Mouse (Mus musculus) kidney, postnatal 0 days (tissue): ENCODE results near the gene Agpat4. TPM values are rescaled to one million over a fixed set of nuclear protein-coding genes. Genes with fewer than 3 reads are reported as not detected.

ENCODE experiments used
- ATAC-seq: fragments of 200-750 bp; cut with Nextera tagmentation; replicated peaks from 2 replicates; pipeline ENCODE4 v1.8.0; 2017; ENCODE audit warnings: low read depth, moderate number of reproducible peaks, moderate TSS enrichment, moderate library complexity; ENCODE audit not compliant: low FRiP score
- DNase-seq: peaks from one replicate; pipeline ENCODE4 v3.0.0-alpha.2; 2016; ENCODE audit warnings: low spot score
- H3K27ac ChIP-seq: fragments of 300-500 bp; sonication (generic); 2 replicates; pipeline ENCODE4 v1.5.1; 2014; ENCODE audit warnings: mild to moderate bottlenecking
- H3K27me3 ChIP-seq: fragments of 300-500 bp; sonication (generic); 2 replicates; pipeline ENCODE4 v1.6.1; 2014; ENCODE audit warnings: low read length, mixed read lengths; ENCODE audit not compliant: insufficient read depth
- H3K36me3 ChIP-seq: fragments of 300-500 bp; sonication (generic); 2 replicates; pipeline ENCODE4 v1.6.1; 2014; ENCODE audit warnings: low read length, mixed read lengths; ENCODE audit not compliant: insufficient read depth
- H3K4me1 ChIP-seq: fragments of 300-500 bp; sonication (generic); replicated peaks from 2 replicates; pipeline ENCODE4 v1.6.1; 2014; ENCODE audit warnings: antibody characterized with exemption, low read length, mixed read lengths; ENCODE audit not compliant: insufficient read depth
- H3K4me2 ChIP-seq: fragments of 300-500 bp; sonication (generic); 2 replicates; pipeline ENCODE4 v1.6.1; 2014; ENCODE audit warnings: mild to moderate bottlenecking, low read length, moderate library complexity, mixed read lengths
- H3K4me3 ChIP-seq: fragments of 300-500 bp; sonication (generic); replicated peaks from 2 replicates; pipeline ENCODE4 v1.5.1; 2014; ENCODE audit warnings: low read depth, low read length
- H3K9ac ChIP-seq: fragments of 300-500 bp; sonication (generic); 2 replicates; pipeline ENCODE4 v1.6.1; 2014; ENCODE audit warnings: low read depth, low read length
- H3K9me3 ChIP-seq: fragments of 300-500 bp; sonication (generic); replicated peaks from 2 replicates; pipeline ENCODE4 v1.6.1; 2016; ENCODE audit warnings: low read length, inconsistent platforms, mixed read lengths
- CTCF ChIP-seq: IDR thresholded peaks from 2 replicates; pipeline ENCODE4 v1.5.1; 2016; ENCODE audit warnings: antibody characterized with exemption, low read depth, mild to moderate bottlenecking, moderate library complexity
- WGBS: fragments of 180-500 bp; shearing (Covaris S2); extraction: QIAGEN DNeasy Blood & Tissue Kit; methylation state at CpG from one replicate; pipeline ENCODE4 v1.1.7; 2014; 5-methylcytosine and 5-hydroxymethylcytosine counted together
- polyA plus RNA-seq: library from polyadenylated mRNA; unstranded; fragments of >200 nt; fragmentation: Nextera tagmentation; extraction: Ambion mirVana; gene quantifications from 2 replicates; pipeline ENCODE4 v1.2.1, GENCODE M21; 2015

The Agpat4 gene
- polyA plus RNA-seq, 1 experiment from 2014 or later, result 15.5 TPM

- no peak overlapping the region for H3K4me2 ChIP-seq
- H3K27me3 ChIP-seq, result no peaks in the 10 kb centered on the region
- no peaks in the 10 kb centered on the region for H3K36me3 ChIP-seq
- peaks cover 12% of the 10 kb centered on the region for H3K4me1 ChIP-seq
- no peak overlapping the region for H3K27ac ChIP-seq
- H3K9me3 ChIP-seq, result no peaks in the 10 kb centered on the region
- DNase-seq (no peak), ATAC-seq (no peak)
- 87% methylated on average over 3 of the region's 3 CpGs for WGBS
- no peak overlapping the region for H3K9ac ChIP-seq
- no peak overlapping the region for H3K4me3 ChIP-seq
- no peak for TF ChIP-seq CTCF
Observed at GRCm38 (mm10) chr17:12204689-12205014, 86.1 kb downstream of the Agpat4 start.

DNA sequence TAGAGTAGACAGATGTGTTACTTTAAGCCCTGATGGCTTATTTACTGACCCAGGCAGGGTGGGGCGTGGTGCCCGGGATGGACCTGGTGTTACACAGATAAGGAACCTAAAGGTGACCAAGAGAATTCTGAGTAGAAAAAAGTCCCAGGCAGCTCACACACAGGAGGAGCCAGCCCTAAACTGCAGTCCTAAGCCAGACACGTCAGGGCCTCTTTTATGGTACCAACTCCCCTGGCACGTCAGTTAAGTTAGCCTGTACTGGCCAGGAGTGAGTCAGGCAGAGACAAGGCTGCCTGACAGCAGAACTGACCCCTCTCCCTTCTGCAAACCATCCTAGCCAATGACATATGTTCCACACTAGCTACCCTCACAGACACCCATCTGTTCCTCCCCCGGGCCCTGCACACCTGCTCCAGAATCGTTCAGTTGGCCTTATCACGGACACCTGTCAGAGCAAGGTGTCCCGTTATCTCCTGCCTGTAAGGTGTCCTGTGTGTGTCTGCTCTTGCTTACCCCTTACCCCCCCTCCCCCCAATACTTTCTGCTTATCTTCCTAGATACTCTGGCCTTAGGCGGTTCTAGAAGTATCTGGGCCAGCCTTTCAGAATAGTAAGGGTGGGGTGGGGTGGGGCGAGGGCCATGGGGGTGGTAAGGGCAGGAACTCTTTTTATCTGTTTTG is 86.7 kb downstream of the Agpat4 start:
- TF ChIP-seq CTCF, result no peak
- WGBS, result 47% methylated on average over 10 of the region's 10 CpGs

DNA sequence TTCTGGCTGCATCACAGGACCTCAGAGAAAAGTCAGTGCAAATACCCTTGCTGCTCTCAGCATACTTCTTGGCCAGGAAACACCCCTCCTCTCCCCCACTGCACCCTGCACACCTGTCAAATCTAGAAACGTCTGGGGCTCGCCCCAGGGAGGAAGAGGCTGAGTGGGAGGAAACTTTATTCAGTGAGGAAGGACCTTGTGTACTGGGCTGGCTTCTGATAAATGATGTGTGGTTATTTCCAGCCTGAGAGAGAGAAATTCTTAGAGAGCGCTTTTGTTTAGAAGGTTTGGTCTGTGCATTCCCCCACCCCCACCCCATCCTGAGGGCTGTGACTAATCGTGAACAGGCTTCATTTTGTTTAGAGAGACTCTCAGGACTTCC is 87.2 kb downstream of the Agpat4 start:
- H3K4me1 ChIP-seq, result peaks cover 12% of the 10 kb centered on the region
- no peaks in the 10 kb centered on the region for H3K36me3 ChIP-seq
- no peak overlapping the region for H3K9ac ChIP-seq
- ATAC-seq (peak; percentile 31; the same call in 1 of the 2 replicates), DNase-seq (peak; percentile 69)
- no peak overlapping the region for H3K4me2 ChIP-seq
- WGBS, result 14% methylated on average over 4 of the region's 4 CpGs
- peak overlapping the region; percentile 42; the same call in 1 of the 2 replicates for H3K27ac ChIP-seq
- no peaks in the 10 kb centered on the region for H3K9me3 ChIP-seq
- no peaks in the 10 kb centered on the region for H3K27me3 ChIP-seq
- TF ChIP-seq CTCF, result no peak
- H3K4me3 ChIP-seq, result no peak overlapping the region

More for the DNA sequence above, 86.7 kb downstream of the Agpat4 start:
- Histone ChIP-seq H3K9ac (no peak overlapping the region), H3K27me3 (no peaks in the 10 kb centered on the region), H3K4me2 (no peak overlapping the region), H3K27ac (no peak overlapping the region), H3K36me3 (no peaks in the 10 kb centered on the region), H3K9me3 (no peaks in the 10 kb centered on the region), H3K4me1 (peaks cover 12% of the 10 kb centered on the region), H3K4me3 (no peak overlapping the region)
- ATAC-seq (no peak), DNase-seq (no peak)

GRCm38 (mm10) chr17:12206248-12206647 is 87.7 kb downstream of the Agpat4 start:
- ATAC-seq (no peak; the same call in 1 of the 2 replicates), DNase-seq (no peak)
- H3K27ac ChIP-seq, result peak overlapping the region; percentile 42; the same call in 1 of the 2 replicates
- peaks cover 12% of the 10 kb centered on the region for H3K4me1 ChIP-seq
- no peak overlapping the region for H3K4me2 ChIP-seq
- H3K36me3 ChIP-seq, result 0 out of 2 replicates have a peak, but pooled peaks cover 2% of the 10 kb centered on the region
- no peaks in the 10 kb centered on the region for H3K27me3 ChIP-seq
- no peak overlapping the region for H3K9ac ChIP-seq
- no peak for TF ChIP-seq CTCF
- no peak overlapping the region for H3K4me3 ChIP-seq
- 67% methylated on average over 3 of the region's 3 CpGs for WGBS
- H3K9me3 ChIP-seq, result no peaks in the 10 kb centered on the region

DNA sequence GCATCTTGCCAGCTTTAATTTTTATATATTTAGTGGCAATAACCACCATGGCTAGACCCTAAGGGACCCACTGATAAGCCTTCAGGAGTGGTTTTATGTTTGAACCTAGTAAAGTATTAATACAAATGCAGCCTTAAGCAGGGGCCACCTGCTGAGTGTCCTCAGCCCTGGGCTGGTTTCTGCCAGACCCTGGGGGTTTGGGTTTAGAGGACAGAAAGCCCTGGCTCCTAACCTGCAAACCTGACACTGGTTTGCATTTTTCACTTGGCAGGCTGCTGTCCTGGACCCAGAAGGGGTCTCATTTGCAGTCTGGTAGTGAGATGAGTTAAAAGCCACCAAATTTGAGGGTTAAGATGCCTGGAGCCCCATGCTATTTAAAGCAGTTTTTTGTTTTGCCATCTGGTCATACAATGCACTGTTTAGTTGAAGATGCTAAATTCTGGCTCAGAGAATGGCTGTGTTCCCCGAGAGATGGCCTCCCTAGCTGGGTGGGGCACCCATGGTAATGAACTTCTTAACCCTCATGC is 88.6 kb downstream of the Agpat4 start:
- Histone ChIP-seq H3K9me3 (no peaks in the 10 kb centered on the region), H3K4me1 (peaks cover 12% of the 10 kb centered on the region), H3K27ac (no peak overlapping the region), H3K4me2 (no peak overlapping the region), H3K36me3 (0 out of 2 replicates have a peak, but pooled peaks cover 10% of the 10 kb centered on the region), H3K9ac (no peak overlapping the region), H3K4me3 (no peak overlapping the region), H3K27me3 (no peaks in the 10 kb centered on the region)
- DNase-seq (no peak), ATAC-seq (no peak)
- 32% methylated on average over 1 of the region's 1 CpGs for WGBS
- TF ChIP-seq CTCF, result no peak

- H3K27me3 ChIP-seq, result no peaks in the 10 kb centered on the region
- WGBS, result 78% methylated on average over 4 of the region's 4 CpGs
- no peak overlapping the region for H3K4me3 ChIP-seq
- TF ChIP-seq CTCF, result no peak
- no peak overlapping the region for H3K4me2 ChIP-seq
- 0 out of 2 replicates have a peak, but pooled peaks cover 14% of the 10 kb centered on the region for H3K36me3 ChIP-seq
- H3K9me3 ChIP-seq, result no peaks in the 10 kb centered on the region
- DNase-seq (no peak), ATAC-seq (no peak)
- no peak overlapping the region for H3K9ac ChIP-seq
- no peak overlapping the region for H3K27ac ChIP-seq
- H3K4me1 ChIP-seq, result peaks cover 12% of the 10 kb centered on the region
Observed at GRCm38 (mm10) chr17:12209481-12209880, 91.0 kb downstream of the Agpat4 start.
